Mouse (Mus musculus): ENCODE data around the gene Tekt1. TPM values are rescaled to one million over a fixed set of nuclear protein-coding genes. Genes with fewer than 3 reads are reported as not detected.

Gene Tekt1
- polyA plus RNA-seq (2014; fragmentation: Nextera tagmentation; extraction: Ambion mirVana), result 0.18 and 1.2 TPM in 2 replicates

DNA sequence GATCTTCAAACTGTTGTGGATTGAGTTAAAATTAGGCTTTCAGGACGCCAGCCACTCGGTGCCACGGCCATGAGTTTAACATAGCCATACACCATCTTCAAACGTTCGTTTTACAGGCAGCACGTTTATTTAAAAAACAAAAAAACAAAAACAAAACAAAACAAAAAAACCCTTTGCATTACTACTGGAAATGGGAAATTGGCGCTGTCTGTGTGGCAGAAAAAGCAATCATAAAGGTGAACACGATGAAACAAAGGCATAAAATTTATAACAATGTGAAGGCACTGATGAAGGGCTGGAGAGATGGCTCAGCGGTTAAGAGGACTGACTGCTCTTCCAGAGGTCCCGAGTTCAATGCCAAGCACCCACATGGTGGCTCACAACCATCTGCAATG is at the start of gene Tekt1:
Gene Tekt1 (minus strand): TSS at position 96 of the 395 bp plus-strand sequence.
- no peak for ATAC-seq (ENCODE audit: insufficient number of reproducible peaks, insufficient read depth, low FRiP score, low read depth)
- H3K9ac ChIP-seq (replicated peaks; ENCODE audit: low read depth, low read length), result 0 out of 2 replicates have a peak within 1 kb of the TSS, but pooled peaks have one; percentile 18
- 39% methylated on average over 10 of the region's 10 CpGs for WGBS
- peak within 1 kb of the TSS; percentile 39 for H3K4me3 ChIP-seq (ENCODE audit: low read depth, low read length)
- H3K36me3 ChIP-seq (ENCODE audit: control insufficient read depth, insufficient read depth, low read length), result no peaks in the 10 kb centered on the region
- no peak within 1 kb of the TSS for H3K27ac ChIP-seq (ENCODE audit: low read length)
- no peaks in the 10 kb centered on the region for H3K27me3 ChIP-seq (ENCODE audit: control insufficient read depth, insufficient read depth, low read length)
- 0 out of 2 replicates have a peak, but pooled peaks cover 4% of the 10 kb centered on the region for H3K4me1 ChIP-seq (ENCODE audit: control insufficient read depth, insufficient read depth, low read length)
- H3K4me2 ChIP-seq (replicated peaks; ENCODE audit: low read depth, low read length), result peak within 1 kb of the TSS; percentile 89
- no peaks in the 10 kb centered on the region for H3K9me3 ChIP-seq (ENCODE audit: control insufficient read depth, low read depth, low read length)

DNA sequence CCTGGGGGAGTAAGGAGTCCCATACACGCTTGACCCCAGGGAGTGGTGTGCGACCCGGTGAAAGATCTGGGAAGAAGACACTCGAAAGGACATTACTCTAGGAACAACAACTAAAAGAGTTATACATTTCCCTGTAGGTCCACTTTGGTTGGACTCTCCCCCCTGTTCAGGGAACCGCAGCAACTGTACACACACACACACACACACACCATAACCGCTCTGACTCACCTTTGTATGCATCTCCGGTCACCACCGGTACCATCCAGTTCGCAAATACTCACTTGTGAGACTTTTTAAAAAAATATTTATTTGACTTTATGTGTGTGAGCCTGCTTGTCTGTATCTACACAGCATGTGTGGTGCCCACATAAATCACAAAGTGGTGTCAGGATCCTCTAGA is 49.7 kb upstream of the Tekt1 start:
- ATAC-seq (ENCODE audit: insufficient number of reproducible peaks, insufficient read depth, low FRiP score, low read depth), result peak; percentile 3; the same call in 1 of the 2 replicates

DNA sequence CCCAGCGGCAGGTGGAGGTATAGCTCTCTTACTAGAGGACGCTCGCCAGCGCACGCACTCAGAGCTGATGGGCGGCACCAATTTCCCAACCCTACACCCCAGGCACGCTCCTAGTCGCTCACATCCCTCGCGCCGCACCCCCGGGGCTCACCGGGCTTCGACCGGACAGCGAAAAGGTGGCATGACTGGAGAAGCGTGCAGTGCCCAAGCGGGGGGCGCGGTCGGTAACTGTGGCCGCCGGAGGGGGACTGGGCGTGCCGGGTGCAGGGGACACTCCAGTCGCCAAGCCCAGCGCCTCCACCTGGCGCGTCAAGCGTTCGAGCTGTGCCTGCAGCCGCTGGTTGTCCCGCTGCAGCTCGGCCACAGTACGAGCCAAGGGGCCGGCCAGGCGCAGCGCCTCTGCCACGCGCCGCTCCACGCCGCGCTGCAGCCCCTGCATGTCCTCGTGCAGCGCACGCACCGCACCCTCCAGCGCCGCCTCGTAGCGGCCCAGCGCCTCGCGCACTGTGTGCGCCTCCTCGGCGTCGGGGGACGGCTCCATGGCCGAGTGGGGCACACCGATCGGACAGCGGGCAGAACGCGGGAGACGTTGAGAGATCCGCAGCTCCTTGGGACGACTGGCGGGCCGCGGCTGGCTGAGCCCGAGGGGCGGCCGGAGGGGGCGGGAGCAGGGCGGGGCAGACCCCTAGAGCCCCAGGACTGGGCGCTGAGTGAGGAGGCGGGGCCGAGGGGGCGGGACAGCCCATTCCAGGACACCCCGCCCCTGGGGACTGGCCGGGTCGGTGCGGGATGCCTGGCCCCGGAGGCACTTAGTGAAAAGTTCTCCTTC is 49.1 kb upstream of the Tekt1 start, which contains the start of gene Smtnl2:
Gene Smtnl2 (minus strand): TSS at position 621 of the 829 bp plus-strand sequence.
- Histone ChIP-seq H3K4me2 (replicated peaks; ENCODE audit: low read depth, low read length) (peak within 1 kb of the TSS; percentile 89), H3K27ac (ENCODE audit: low read length) (peak within 1 kb of the TSS; percentile 78; the same call in 1 of the 2 replicates), H3K9ac (replicated peaks; ENCODE audit: low read depth, low read length) (peak within 1 kb of the TSS; percentile 81), H3K36me3 (ENCODE audit: control insufficient read depth, insufficient read depth, low read length) (no peaks in the 10 kb centered on the region), H3K4me1 (ENCODE audit: control insufficient read depth, insufficient read depth, low read length) (peaks cover 26% of the 10 kb centered on the region), H3K9me3 (ENCODE audit: control insufficient read depth, low read depth, low read length) (no peaks in the 10 kb centered on the region), H3K27me3 (ENCODE audit: control insufficient read depth, insufficient read depth, low read length) (no peaks in the 10 kb centered on the region), H3K4me3 (ENCODE audit: low read depth, low read length) (peak within 1 kb of the TSS; percentile 71)
- peak; percentile 94 for ATAC-seq (ENCODE audit: insufficient number of reproducible peaks, insufficient read depth, low FRiP score, low read depth)
- WGBS, result under 1% methylated on average over 83 of the region's 86 CpGs

More for the DNA sequence above, 49.7 kb upstream of the Tekt1 start:
- Histone ChIP-seq H3K4me2 (replicated peaks; ENCODE audit: low read depth, low read length) (peak overlapping the region; percentile 89), H3K4me3 (ENCODE audit: low read depth, low read length) (peak overlapping the region; percentile 71), H3K9ac (replicated peaks; ENCODE audit: low read depth, low read length) (no peak overlapping the region), H3K9me3 (ENCODE audit: control insufficient read depth, low read depth, low read length) (no peaks in the 10 kb centered on the region), H3K36me3 (ENCODE audit: control insufficient read depth, insufficient read depth, low read length) (no peaks in the 10 kb centered on the region), H3K27ac (ENCODE audit: low read length) (no peak overlapping the region; the same call in 1 of the 2 replicates), H3K4me1 (ENCODE audit: control insufficient read depth, insufficient read depth, low read length) (peaks cover 22% of the 10 kb centered on the region), H3K27me3 (ENCODE audit: control insufficient read depth, insufficient read depth, low read length) (no peaks in the 10 kb centered on the region)
- WGBS, result 20% methylated on average over 9 of the region's 9 CpGs

DNA sequence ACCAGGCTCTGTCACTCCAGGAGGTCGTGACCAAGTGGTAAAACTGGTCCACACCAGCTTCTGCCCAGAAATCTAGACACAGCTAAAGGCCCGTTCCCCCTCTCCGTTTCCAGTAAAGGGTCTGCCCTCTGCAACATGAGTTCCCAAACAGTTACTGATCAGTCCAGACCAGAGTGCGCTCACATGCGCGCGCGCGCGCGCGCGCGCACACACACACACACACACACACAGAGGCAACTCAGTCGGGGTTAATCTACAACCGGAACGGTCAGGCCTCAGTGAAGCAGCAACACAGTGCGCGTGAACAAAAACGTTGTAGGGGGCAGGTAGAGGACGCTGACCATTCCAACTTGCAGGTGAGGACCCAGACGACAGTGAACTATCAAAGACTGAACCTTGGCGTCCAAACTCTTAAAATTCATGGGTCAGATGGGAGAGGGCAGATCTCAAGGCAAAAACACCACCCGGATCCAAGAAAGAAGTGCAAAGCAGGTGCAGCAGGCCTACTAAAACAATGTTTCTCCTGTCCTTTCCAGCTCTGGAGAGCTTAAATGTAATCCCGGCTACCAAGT is 48.4 kb upstream of the Tekt1 start:
- peaks cover 30% of the 10 kb centered on the region for H3K4me1 ChIP-seq (ENCODE audit: control insufficient read depth, insufficient read depth, low read length)
- H3K4me2 ChIP-seq (replicated peaks; ENCODE audit: low read depth, low read length), result peak overlapping the region; percentile 89
- no peaks in the 10 kb centered on the region for H3K27me3 ChIP-seq (ENCODE audit: control insufficient read depth, insufficient read depth, low read length)
- peak overlapping the region; percentile 78; the same call in 1 of the 2 replicates for H3K27ac ChIP-seq (ENCODE audit: low read length)
- 3% methylated on average over 25 of the region's 25 CpGs for WGBS
- H3K36me3 ChIP-seq (ENCODE audit: control insufficient read depth, insufficient read depth, low read length), result no peaks in the 10 kb centered on the region
- ATAC-seq (ENCODE audit: insufficient number of reproducible peaks, insufficient read depth, low FRiP score, low read depth), result no peak
- H3K9me3 ChIP-seq (ENCODE audit: control insufficient read depth, low read depth, low read length), result no peaks in the 10 kb centered on the region
- H3K9ac ChIP-seq (replicated peaks; ENCODE audit: low read depth, low read length), result 0 out of 2 replicates have a peak overlapping the region, but pooled peaks have one; percentile 2
- H3K4me3 ChIP-seq (ENCODE audit: low read depth, low read length), result peak overlapping the region; percentile 71

DNA sequence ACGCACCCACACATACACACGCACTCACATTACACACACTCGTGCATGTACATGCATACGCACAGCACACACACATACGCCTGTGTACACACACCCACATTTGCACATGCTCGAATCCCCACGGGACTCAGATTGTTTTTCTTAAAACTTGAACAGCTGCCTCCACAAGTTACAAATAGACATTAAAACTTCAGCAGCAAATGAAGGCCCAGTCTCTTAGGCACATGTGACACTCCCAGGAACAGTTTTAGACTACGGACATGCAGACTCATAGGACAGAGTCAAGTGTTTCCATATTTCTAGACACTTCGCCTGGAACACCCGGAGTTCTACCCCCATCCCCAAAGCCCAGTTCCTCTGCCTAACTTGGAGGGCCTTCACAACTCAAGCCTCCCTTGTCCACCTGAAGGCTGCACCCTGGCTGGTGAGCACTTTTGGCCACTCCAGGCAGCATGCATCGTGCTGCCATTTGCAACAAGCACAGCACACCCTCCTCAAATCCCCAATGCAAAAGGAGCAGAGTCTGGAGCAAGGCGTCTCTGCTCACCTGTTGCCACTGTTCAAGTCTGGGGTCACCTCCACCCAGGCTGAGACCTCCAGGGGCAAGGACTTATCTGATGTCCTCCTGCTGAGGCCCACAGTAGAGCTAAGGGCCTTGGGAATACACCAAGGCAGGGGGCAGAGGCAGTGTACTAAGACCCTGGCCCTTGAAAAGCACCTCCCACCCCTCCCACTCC is 47.6 kb upstream of the Tekt1 start:
- WGBS, result 67% methylated on average over 12 of the region's 12 CpGs
- Histone ChIP-seq H3K4me1 (ENCODE audit: control insufficient read depth, insufficient read depth, low read length) (peaks cover 30% of the 10 kb centered on the region), H3K4me2 (replicated peaks; ENCODE audit: low read depth, low read length) (peak overlapping the region; percentile 89)

DNA sequence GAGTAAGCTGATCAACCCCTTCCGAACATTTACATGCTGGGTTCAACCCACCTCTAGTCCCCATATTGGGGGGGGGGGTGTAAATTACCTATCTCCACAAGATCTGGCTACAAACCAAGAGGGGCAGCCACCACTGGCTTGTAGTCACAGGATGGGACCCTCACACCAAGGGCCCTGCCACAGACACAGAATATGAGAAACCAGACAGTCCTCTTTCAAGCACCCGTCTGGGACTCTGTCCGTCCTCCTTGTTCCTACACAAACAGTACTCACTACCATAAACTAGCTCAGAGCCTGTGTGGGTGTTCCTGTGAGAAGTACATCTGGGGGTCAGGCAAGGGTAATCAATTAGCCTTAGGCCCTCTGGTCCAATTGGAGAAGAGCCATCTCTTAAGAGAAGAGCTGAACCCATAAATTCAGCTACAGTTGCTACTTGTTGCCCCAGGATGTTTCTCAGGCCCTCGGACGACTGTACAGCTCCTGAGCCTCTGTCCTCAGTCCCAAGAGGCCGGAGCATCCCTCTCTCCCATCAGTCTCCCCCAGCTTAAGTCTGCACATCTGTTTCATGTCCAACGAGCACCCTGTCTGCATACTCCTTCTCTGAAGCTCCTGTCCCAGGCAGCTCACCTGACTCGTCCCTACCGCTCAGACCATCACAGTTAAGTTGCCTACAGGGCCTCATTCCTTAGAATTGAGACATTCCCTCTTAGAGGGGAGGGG is 46.4 kb upstream of the Tekt1 start:
- ATAC-seq (ENCODE audit: insufficient number of reproducible peaks, insufficient read depth, low FRiP score, low read depth), result no peak
- H3K9ac ChIP-seq (replicated peaks; ENCODE audit: low read depth, low read length), result no peak overlapping the region
- 33% methylated on average over 9 of the region's 9 CpGs for WGBS
- no peak overlapping the region; the same call in 1 of the 2 replicates for H3K27ac ChIP-seq (ENCODE audit: low read length)
- no peaks in the 10 kb centered on the region for H3K27me3 ChIP-seq (ENCODE audit: control insufficient read depth, insufficient read depth, low read length)
- no peaks in the 10 kb centered on the region for H3K9me3 ChIP-seq (ENCODE audit: control insufficient read depth, low read depth, low read length)
- peaks cover 32% of the 10 kb centered on the region for H3K4me1 ChIP-seq (ENCODE audit: control insufficient read depth, insufficient read depth, low read length)
- H3K36me3 ChIP-seq (ENCODE audit: control insufficient read depth, insufficient read depth, low read length), result no peaks in the 10 kb centered on the region
- peak overlapping the region; percentile 71 for H3K4me3 ChIP-seq (ENCODE audit: low read depth, low read length)
- peak overlapping the region; percentile 89 for H3K4me2 ChIP-seq (replicated peaks; ENCODE audit: low read depth, low read length)

More for the DNA sequence above, 47.6 kb upstream of the Tekt1 start:
- Histone ChIP-seq H3K27me3 (ENCODE audit: control insufficient read depth, insufficient read depth, low read length) (no peaks in the 10 kb centered on the region), H3K36me3 (ENCODE audit: control insufficient read depth, insufficient read depth, low read length) (no peaks in the 10 kb centered on the region), H3K9me3 (ENCODE audit: control insufficient read depth, low read depth, low read length) (no peaks in the 10 kb centered on the region), H3K9ac (replicated peaks; ENCODE audit: low read depth, low read length) (0 out of 2 replicates have a peak overlapping the region, but pooled peaks have one; percentile 2), H3K4me3 (ENCODE audit: low read depth, low read length) (peak overlapping the region; percentile 71), H3K27ac (ENCODE audit: low read length) (no peak overlapping the region)
- no peak for ATAC-seq (ENCODE audit: insufficient number of reproducible peaks, insufficient read depth, low FRiP score, low read depth)

DNA sequence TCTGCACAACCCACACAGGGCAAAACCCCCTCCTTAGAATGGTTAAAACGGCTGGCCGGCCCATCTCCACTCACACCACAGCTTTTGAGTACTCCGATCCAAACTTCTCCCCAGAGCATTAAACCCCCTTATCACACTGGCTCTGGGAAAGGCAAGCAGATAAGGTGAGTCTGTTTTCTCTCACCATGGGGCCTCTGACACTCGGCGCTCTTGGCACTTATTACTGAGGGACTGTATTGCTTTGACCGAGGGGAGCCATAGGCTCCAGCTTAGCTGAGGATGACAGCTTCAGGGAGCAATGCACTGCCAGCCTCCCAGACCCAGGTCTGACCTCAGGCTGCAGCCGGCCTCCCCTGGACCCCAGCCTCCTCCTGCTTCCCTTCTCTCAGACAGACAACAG is 45.3 kb upstream of the Tekt1 start:
- Histone ChIP-seq H3K4me3 (ENCODE audit: low read depth, low read length) (no peak overlapping the region), H3K9me3 (ENCODE audit: control insufficient read depth, low read depth, low read length) (no peaks in the 10 kb centered on the region), H3K27me3 (ENCODE audit: control insufficient read depth, insufficient read depth, low read length) (no peaks in the 10 kb centered on the region), H3K4me1 (ENCODE audit: control insufficient read depth, insufficient read depth, low read length) (peaks cover 32% of the 10 kb centered on the region), H3K27ac (ENCODE audit: low read length) (peak overlapping the region; percentile 71; the same call in 1 of the 2 replicates), H3K9ac (replicated peaks; ENCODE audit: low read depth, low read length) (no peak overlapping the region), H3K4me2 (replicated peaks; ENCODE audit: low read depth, low read length) (peak overlapping the region; percentile 89), H3K36me3 (ENCODE audit: control insufficient read depth, insufficient read depth, low read length) (no peaks in the 10 kb centered on the region)
- 13% methylated on average over 7 of the region's 7 CpGs for WGBS
- no peak for ATAC-seq (ENCODE audit: insufficient number of reproducible peaks, insufficient read depth, low FRiP score, low read depth)

Measured in stomach, embryonic 14.5 days (tissue).